Mouse (Mus musculus): ENCODE data around the gene Chtf18.

DNA sequence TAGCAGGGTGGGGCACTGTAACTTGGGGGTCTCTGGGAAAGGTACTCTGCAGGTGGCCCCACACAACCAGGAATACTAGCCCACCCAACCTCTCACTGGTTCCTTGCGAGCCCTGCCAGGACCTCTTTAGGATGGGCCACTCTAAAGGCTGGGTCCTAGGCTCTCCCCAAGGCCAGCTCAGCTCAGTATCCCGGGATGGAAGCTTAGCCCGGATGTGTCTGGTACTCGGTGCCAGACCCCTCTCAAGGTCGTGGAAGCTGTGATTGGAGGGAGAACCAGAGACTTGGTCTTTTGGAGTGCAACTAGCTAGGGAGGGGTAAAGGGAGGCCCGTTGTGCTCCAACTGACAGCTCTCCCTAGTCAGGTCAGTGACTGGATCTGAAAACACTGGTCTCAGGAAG, 9.5 kb downstream of the Chtf18 start:
- TF ChIP-seq POLR2A (IDR thresholded peaks at IDR 0.05; ENCODE audit: control insufficient read depth, extremely low read depth, insufficient read depth, low read length, poor library complexity) (no peak), CTCF (IDR thresholded peaks at IDR 0.05; ENCODE audit: borderline replicate concordance, control insufficient read depth, extremely low read depth, insufficient read depth, low read length, poor library complexity) (no peak)

All from thymus, adult 2 months (tissue).